Mouse (Mus musculus) liver, embryonic 13.5 days (tissue): Measurements from ENCODE around the gene Fgf14. TPM values are rescaled to one million over a fixed set of nuclear protein-coding genes. Genes with fewer than 3 reads are reported as not detected.

Source experiments
- ATAC-seq: fragments of 200-750 bp; cut with Nextera tagmentation; 2 replicates; pipeline ENCODE4 v1.8.0; 2017; ENCODE audit warnings: low read depth, mild to moderate bottlenecking, moderate number of reproducible peaks, moderate library complexity
- DNase-seq: peaks from one replicate; pipeline ENCODE4 v3.0.0; 2022
- H3K27ac ChIP-seq: fragments of 300-500 bp; sonication (generic); 2 replicates; pipeline ENCODE4 v1.5.1; 2015; ENCODE audit warnings: moderate library complexity, mild to moderate bottlenecking, inconsistent platforms
- H3K27me3 ChIP-seq: fragments of 300-500 bp; sonication (generic); 2 replicates; pipeline ENCODE4 v1.6.1; 2015; ENCODE audit warnings: mild to moderate bottlenecking, inconsistent platforms
- H3K36me3 ChIP-seq: fragments of 300-500 bp; sonication (generic); 2 replicates; pipeline ENCODE4 v1.6.1; 2015; ENCODE audit warnings: mild to moderate bottlenecking, inconsistent platforms
- H3K4me1 ChIP-seq: fragments of 300-500 bp; sonication (generic); replicated peaks from 2 replicates; pipeline ENCODE4 v1.6.1; 2015; ENCODE audit warnings: inconsistent platforms
- H3K4me2 ChIP-seq: fragments of 300-500 bp; sonication (generic); 2 replicates; pipeline ENCODE4 v1.6.1; 2015; ENCODE audit warnings: inconsistent platforms, mild to moderate bottlenecking, moderate library complexity
- H3K4me3 ChIP-seq: fragments of 300-500 bp; sonication (generic); replicated peaks from 2 replicates; pipeline ENCODE4 v1.5.1; 2015; ENCODE audit warnings: mild to moderate bottlenecking, inconsistent platforms
- H3K9ac ChIP-seq: fragments of 300-500 bp; sonication (generic); 2 replicates; pipeline ENCODE4 v1.6.1; 2015; ENCODE audit warnings: mild to moderate bottlenecking, inconsistent platforms
- H3K9me3 ChIP-seq: fragments of 300-500 bp; sonication (generic); replicated peaks from 2 replicates; pipeline ENCODE4 v1.6.1; 2016; ENCODE audit warnings: inconsistent platforms
- WGBS: fragments of 180-500 bp; shearing (Covaris S2); methylation state at CpG from one replicate; pipeline ENCODE4 v1.1.7; 2015; ENCODE audit not compliant: insufficient replicate concordance; 5-methylcytosine and 5-hydroxymethylcytosine counted together
- polyA plus RNA-seq: library from polyadenylated mRNA; unstranded; fragments of >200 nt; fragmentation: Nextera tagmentation; extraction: Ambion mirVana; gene quantifications from 2 replicates; pipeline ENCODE4 v1.2.1, GENCODE M21; 2015

Fgf14 gene
- 0.02 TPM in 1 of 2 replicates, not detected in the other for polyA plus RNA-seq

- H3K4me3 ChIP-seq = no peak within 1 kb of the TSS
- ATAC-seq = no peak
Measured at GRCm38 (mm10) chr14:124676506-124677177, at the start of gene Fgf14. Gene Fgf14 (minus strand): TSS chr14:124677127.

GRCm38 (mm10) chr14:124677379-124677778, 452 bp upstream of the Fgf14 start:
- H3K4me2 ChIP-seq = no peak overlapping the region

More at GRCm38 (mm10) chr14:124676506-124677177, at the start of gene Fgf14:
- DNase-seq = no peak
- no peaks in the 10 kb centered on the region for H3K36me3 ChIP-seq
- no peak within 1 kb of the TSS for H3K9ac ChIP-seq
- WGBS = 28% methylated on average over 12 of the region's 12 CpGs
- no peaks in the 10 kb centered on the region for H3K4me1 ChIP-seq
- no peak within 1 kb of the TSS for H3K27ac ChIP-seq
- peaks cover 20% of the 10 kb centered on the region for H3K27me3 ChIP-seq
- H3K4me2 ChIP-seq = no peak within 1 kb of the TSS
- no peaks in the 10 kb centered on the region for H3K9me3 ChIP-seq

GRCm38 (mm10) chr14:124675654-124676505, 1.0 kb downstream of the Fgf14 start:
- peaks cover 20% of the 10 kb centered on the region for H3K27me3 ChIP-seq
- no peak overlapping the region for H3K9ac ChIP-seq
- no peaks in the 10 kb centered on the region for H3K9me3 ChIP-seq
- DNase-seq = no peak
- peak overlapping the region; percentile 37; the same call in 1 of the 2 replicates for H3K4me2 ChIP-seq
- no peak overlapping the region for H3K4me3 ChIP-seq
- no peaks in the 10 kb centered on the region for H3K4me1 ChIP-seq
- no peaks in the 10 kb centered on the region for H3K36me3 ChIP-seq
- H3K27ac ChIP-seq = no peak overlapping the region
- ATAC-seq = no peak
- WGBS = 23% methylated on average over 23 of the region's 23 CpGs

More at GRCm38 (mm10) chr14:124677379-124677778, 452 bp upstream of the Fgf14 start:
- 8% methylated on average over 10 of the region's 10 CpGs for WGBS
- H3K9ac ChIP-seq = no peak overlapping the region
- no peak overlapping the region for H3K4me3 ChIP-seq
- no peak overlapping the region for H3K27ac ChIP-seq
- no peak for ATAC-seq
- H3K36me3 ChIP-seq = no peaks in the 10 kb centered on the region
- no peaks in the 10 kb centered on the region for H3K9me3 ChIP-seq
- DNase-seq = no peak
- H3K27me3 ChIP-seq = peaks cover 20% of the 10 kb centered on the region
- no peaks in the 10 kb centered on the region for H3K4me1 ChIP-seq

- peak overlapping the region; percentile 37 for H3K4me2 ChIP-seq
- H3K27me3 ChIP-seq = peaks cover 20% of the 10 kb centered on the region
- 6% methylated on average over 21 of the region's 21 CpGs for WGBS
- no peak overlapping the region for H3K27ac ChIP-seq
- DNase-seq = no peak
- no peaks in the 10 kb centered on the region for H3K36me3 ChIP-seq
- H3K9ac ChIP-seq = no peak overlapping the region
- no peaks in the 10 kb centered on the region for H3K9me3 ChIP-seq
- H3K4me1 ChIP-seq = no peaks in the 10 kb centered on the region
- ATAC-seq = no peak
- no peak overlapping the region for H3K4me3 ChIP-seq
Measured at GRCm38 (mm10) chr14:124675142-124675653, 1.7 kb downstream of the Fgf14 start.

- Histone ChIP-seq H3K27ac (no peak overlapping the region), H3K4me3 (no peak overlapping the region), H3K36me3 (no peaks in the 10 kb centered on the region), H3K4me1 (no peaks in the 10 kb centered on the region), H3K9me3 (no peaks in the 10 kb centered on the region), H3K27me3 (peaks cover 20% of the 10 kb centered on the region), H3K9ac (no peak overlapping the region), H3K4me2 (peak overlapping the region; percentile 37)
- no peak for DNase-seq
- ATAC-seq = no peak
- 35% methylated on average over 8 of the region's 8 CpGs for WGBS
Measured at GRCm38 (mm10) chr14:124674536-124675141, 2.3 kb downstream of the Fgf14 start.

GRCm38 (mm10) chr14:124669739-124670138, 7.2 kb downstream of the Fgf14 start:
- H3K4me3 ChIP-seq = no peak overlapping the region
- no peaks in the 10 kb centered on the region for H3K9me3 ChIP-seq
- DNase-seq (no peak), ATAC-seq (no peak)
- peaks cover under 1% of the 10 kb centered on the region; the same call in 1 of the 2 replicates for H3K27me3 ChIP-seq
- H3K36me3 ChIP-seq = no peaks in the 10 kb centered on the region
- no peaks in the 10 kb centered on the region for H3K4me1 ChIP-seq
- H3K27ac ChIP-seq = no peak overlapping the region
- 37% methylated on average over 7 of the region's 7 CpGs for WGBS
- H3K9ac ChIP-seq = no peak overlapping the region
- H3K4me2 ChIP-seq = no peak overlapping the region

GRCm38 (mm10) chr14:124642822-124643221, 34.1 kb downstream of the Fgf14 start:
- Histone ChIP-seq H3K9me3 (no peaks in the 10 kb centered on the region), H3K4me2 (no peak overlapping the region), H3K36me3 (no peaks in the 10 kb centered on the region), H3K27ac (no peak overlapping the region), H3K4me1 (no peaks in the 10 kb centered on the region), H3K4me3 (no peak overlapping the region), H3K27me3 (no peaks in the 10 kb centered on the region), H3K9ac (no peak overlapping the region)
- DNase-seq (no peak), ATAC-seq (no peak)
- WGBS = 40% methylated on average over 3 of the region's 3 CpGs

GRCm38 (mm10) chr14:124634881-124635280, 42.0 kb downstream of the Fgf14 start:
- DNase-seq = no peak
- Histone ChIP-seq H3K4me1 (no peaks in the 10 kb centered on the region), H3K27ac (no peak overlapping the region), H3K4me3 (no peak overlapping the region), H3K27me3 (no peaks in the 10 kb centered on the region), H3K9ac (no peak overlapping the region), H3K4me2 (no peak overlapping the region), H3K9me3 (no peaks in the 10 kb centered on the region), H3K36me3 (no peaks in the 10 kb centered on the region)
- no peak for ATAC-seq
- 51% methylated on average over 2 of the region's 2 CpGs for WGBS

- no peak overlapping the region for H3K9ac ChIP-seq
- H3K4me3 ChIP-seq = no peak overlapping the region
- WGBS = 20% methylated on average over 2 of the region's 2 CpGs
- ATAC-seq (no peak), DNase-seq (no peak)
- H3K9me3 ChIP-seq = no peaks in the 10 kb centered on the region
- H3K36me3 ChIP-seq = no peaks in the 10 kb centered on the region
- H3K27ac ChIP-seq = no peak overlapping the region
- no peaks in the 10 kb centered on the region for H3K27me3 ChIP-seq
- H3K4me1 ChIP-seq = no peaks in the 10 kb centered on the region
- no peak overlapping the region for H3K4me2 ChIP-seq
Measured at GRCm38 (mm10) chr14:124613473-124613872, 63.5 kb downstream of the Fgf14 start.

- WGBS = 69% methylated on average over 2 of the region's 2 CpGs
- no peak for DNase-seq
Measured at GRCm38 (mm10) chr14:124606036-124606711, 70.8 kb downstream of the Fgf14 start.

More at GRCm38 (mm10) chr14:124606036-124606711, 70.8 kb downstream of the Fgf14 start:
- no peak overlapping the region for H3K4me3 ChIP-seq
- H3K36me3 ChIP-seq = no peaks in the 10 kb centered on the region
- no peak for ATAC-seq
- no peaks in the 10 kb centered on the region for H3K9me3 ChIP-seq
- H3K4me2 ChIP-seq = no peak overlapping the region
- H3K4me1 ChIP-seq = no peaks in the 10 kb centered on the region
- no peak overlapping the region for H3K27ac ChIP-seq
- H3K9ac ChIP-seq = no peak overlapping the region
- H3K27me3 ChIP-seq = no peaks in the 10 kb centered on the region
